Mouse (Mus musculus): ENCODE data around the gene Gm10477. TPM values are rescaled to one million over a fixed set of nuclear protein-coding genes. Genes with fewer than 3 reads are reported as not detected.

Gm10477 gene
- not detected in 2 replicates for polyA plus RNA-seq (2021; fragmentation: Nextera tagmentation)
- long read RNA-seq, experiment 1 = 0 reads
- long read RNA-seq, experiment 2 = 0 reads

DNA sequence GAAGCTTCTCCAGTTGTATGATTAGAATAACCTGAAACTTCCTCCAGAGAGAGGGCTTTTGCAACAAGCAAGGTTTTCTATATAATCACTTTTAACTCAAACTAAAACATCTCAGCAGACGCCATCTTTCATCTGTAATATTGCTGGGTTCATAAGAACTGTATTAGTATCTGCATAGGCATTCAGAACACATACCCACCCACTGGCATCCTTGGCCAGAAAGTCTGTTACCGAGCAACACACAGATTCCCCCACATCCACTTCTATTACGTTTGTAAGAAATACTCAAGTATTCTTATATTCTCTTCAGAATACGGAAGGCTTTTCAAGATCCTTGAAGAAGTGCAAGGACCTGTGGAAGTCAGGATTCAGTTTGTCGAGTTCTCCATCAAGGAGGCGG, at the start of gene Gm10477:
Gene Gm10477 (plus strand): TSS at position 301 of the 400 bp plus-strand sequence.

DNA sequence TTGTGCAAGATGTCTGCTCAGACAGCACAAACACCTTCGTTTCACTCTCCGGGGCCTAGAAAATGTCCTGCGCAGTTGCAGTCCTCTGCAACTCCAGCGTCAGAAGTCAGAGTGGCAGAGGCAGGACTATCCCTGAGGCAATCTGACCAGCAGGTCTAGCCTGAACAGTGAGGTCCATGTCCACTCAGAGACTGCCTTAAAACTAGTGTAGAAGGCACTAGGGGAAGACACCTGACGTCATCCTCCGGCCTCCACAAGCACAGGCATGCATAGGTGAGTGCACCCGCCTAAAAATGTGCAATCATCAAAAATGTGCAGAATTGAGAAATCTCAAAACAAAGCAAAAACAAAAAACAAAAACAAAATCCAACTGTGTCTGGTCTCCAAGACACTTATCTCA, 25.0 kb downstream of the Gm10477 start, which contains the start of gene Gm648:
Gene Gm648 (minus strand): TSS at position 101 of the 400 bp plus-strand sequence.

Other genes with a start within 250 kb of the Gm10477 start
- gene Zfp449, start 178.3 kb upstream of the Gm10477 start, polyA plus RNA-seq (2021; fragmentation: Nextera tagmentation) = 1.9 and 2.3 TPM in 2 replicates
- gene Smim10l2a, start 150.2 kb upstream of the Gm10477 start, polyA plus RNA-seq (2021; fragmentation: Nextera tagmentation) = 16.8 and 20.5 TPM in 2 replicates
- 0.59 TPM in 1 of 2 replicates, not detected in the other for gene Gm2174, start 76.8 kb upstream of the Gm10477 start, polyA plus RNA-seq (2021; fragmentation: Nextera tagmentation)
- gene Ints6l, start 69.9 kb upstream of the Gm10477 start, polyA plus RNA-seq (2021; fragmentation: Nextera tagmentation) = 2.6 TPM in 2 replicates
- gene Gm648, start 24.9 kb downstream of the Gm10477 start, polyA plus RNA-seq (2021; fragmentation: Nextera tagmentation) = 0.23 TPM in 1 of 2 replicates, not detected in the other
- 17.5 and 20.6 TPM in 2 replicates for gene Mmgt1, start 73.3 kb downstream of the Gm10477 start, polyA plus RNA-seq (2021; fragmentation: Nextera tagmentation)
- gene Slc9a6, start 85.0 kb downstream of the Gm10477 start, polyA plus RNA-seq (2021; fragmentation: Nextera tagmentation) = 15.5 and 17.7 TPM in 2 replicates
- gene Fhl1, start 207.0 kb downstream of the Gm10477 start, polyA plus RNA-seq (2021; fragmentation: Nextera tagmentation) = 59.0 and 63.0 TPM in 2 replicates

Measured in layer of hippocampus, adult 6 months (tissue).